Mouse (Mus musculus) CH12.LX (cell line): Measurements from ENCODE around the gene Eif5b. TPM values are rescaled to one million over a fixed set of nuclear protein-coding genes. Genes with fewer than 3 reads are reported as not detected.

Source experiments
- DNase-seq: peaks from one replicate; pipeline ENCODE4 v3.0.0-alpha.2; 2013; ENCODE audit errors: extremely low read depth
- H3K27ac ChIP-seq: 2 replicates; pipeline ENCODE4 v1.5.1; 2012; ENCODE audit warnings: low read depth, mild to moderate bottlenecking, control low read depth, moderate library complexity; ENCODE audit not compliant: insufficient read depth
- H3K27me3 ChIP-seq: replicated peaks from 2 replicates; pipeline ENCODE3; 2012; ENCODE audit warnings: inconsistent platforms
- H3K36me3 ChIP-seq, 2 experiments: replicated peaks in 1 of 2; 2 replicates each; pipeline versions ENCODE3 to v1.6.1; 2012; ENCODE audit warnings: inconsistent platforms in 1 of 2, low read length in 1 of 2, mild to moderate bottlenecking in 1 of 2, mixed read lengths in 1 of 2, moderate library complexity in 1 of 2; ENCODE audit not compliant: control insufficient read depth in 1 of 2, insufficient read depth in 1 of 2
- H3K4me1 ChIP-seq, 2 experiments: 2 replicates each; pipeline ENCODE4 v1.6.1; 2012; ENCODE audit warnings: inconsistent platforms in 1 of 2, moderate library complexity in 1 of 2; ENCODE audit not compliant: insufficient read depth in 2 of 2, control insufficient read depth in 1 of 2
- H3K4me2 ChIP-seq: 2 replicates; pipeline ENCODE4 v1.6.1; 2012; ENCODE audit warnings: low read depth, mild to moderate bottlenecking, control low read depth; ENCODE audit not compliant: poor library complexity, insufficient read depth, severe bottlenecking
- H3K4me3 ChIP-seq, 3 experiments: fragments of 150-350 bp in 1 of 3; sonication (generic) in 1 of 3; replicated peaks in 1 of 3; 2 replicates each; pipeline versions ENCODE3 to v1.5.1; 2011 to 2012; ENCODE audit warnings: low read depth in 2 of 3, low read length in 2 of 3, mild to moderate bottlenecking in 2 of 3, moderate library complexity in 2 of 3, control low read depth in 1 of 3, improper control_type of control experiment in 1 of 3, inconsistent platforms in 1 of 3, mixed read lengths in 1 of 3; ENCODE audit not compliant: poor library complexity in 1 of 3
- H3K79me2 ChIP-seq: replicated peaks from 2 replicates; pipeline ENCODE4 v1.6.1; 2012; ENCODE audit warnings: mild to moderate bottlenecking, moderate library complexity; ENCODE audit not compliant: control insufficient read depth, poor library complexity, insufficient read depth, severe bottlenecking; ENCODE audit errors: extremely low read depth
- H3K9ac ChIP-seq: 2 replicates; pipeline ENCODE4 v1.6.1; 2012; ENCODE audit warnings: low read depth, mild to moderate bottlenecking, control low read depth, moderate library complexity; ENCODE audit not compliant: insufficient read depth
- H3K9me3 ChIP-seq: replicated peaks from 2 replicates; pipeline ENCODE3; 2012; ENCODE audit warnings: low read length, inconsistent platforms, mixed read lengths
- BHLHE40 ChIP-seq: IDR thresholded peaks from 2 replicates; pipeline ENCODE4 v1.6.1; 2011; ENCODE audit warnings: mild to moderate bottlenecking, low read depth, low read length, improper control_type of control experiment
- CHD2 ChIP-seq: IDR thresholded peaks from 2 replicates; pipeline ENCODE4 v1.6.1; 2011; ENCODE audit warnings: low read length, improper control_type of control experiment
- E2F4 ChIP-seq: IDR thresholded peaks from 2 replicates; pipeline ENCODE4 v1.6.1; 2011; ENCODE audit warnings: low read depth, low read length, improper control_type of control experiment; ENCODE audit not compliant: insufficient replicate concordance
- GABPA ChIP-seq: IDR thresholded peaks from 2 replicates; pipeline ENCODE4 v1.6.1; 2012; ENCODE audit warnings: low read depth, low read length, improper control_type of control experiment, inconsistent platforms; ENCODE audit not compliant: insufficient replicate concordance
- IRF4 ChIP-seq: IDR thresholded peaks from 2 replicates; pipeline ENCODE4 v1.6.1; 2014; ENCODE audit warnings: low read depth, mild to moderate bottlenecking, inconsistent platforms, low read length, improper control_type of control experiment
- JUN ChIP-seq: IDR thresholded peaks from 2 replicates; pipeline ENCODE4 v1.6.1; 2011; ENCODE audit warnings: low read depth, mild to moderate bottlenecking, low read length, improper control_type of control experiment, moderate library complexity; ENCODE audit not compliant: insufficient read depth
- KAT2A ChIP-seq: IDR thresholded peaks from 2 replicates; pipeline ENCODE4 v1.6.1; 2012; ENCODE audit warnings: low read length, improper control_type of control experiment, inconsistent platforms; ENCODE audit not compliant: insufficient replicate concordance
- MAFK ChIP-seq: IDR thresholded peaks from 2 replicates; pipeline ENCODE4 v1.6.1; 2011; ENCODE audit warnings: low read length, improper control_type of control experiment; ENCODE audit not compliant: insufficient replicate concordance
- MAX ChIP-seq: IDR thresholded peaks from 2 replicates; pipeline ENCODE4 v1.6.1; 2011; ENCODE audit warnings: low read length, improper control_type of control experiment
- MAZ ChIP-seq: IDR thresholded peaks from 2 replicates; pipeline ENCODE4 v1.6.1; 2012; ENCODE audit warnings: low read depth, mild to moderate bottlenecking, inconsistent platforms, low read length, improper control_type of control experiment, moderate library complexity
- MEF2A ChIP-seq: IDR thresholded peaks from 2 replicates; pipeline ENCODE4 v1.6.1; 2014; ENCODE audit warnings: low read depth, mild to moderate bottlenecking, inconsistent platforms, low read length, improper control_type of control experiment, borderline replicate concordance
- NELFE ChIP-seq: IDR thresholded peaks from 2 replicates; pipeline ENCODE4 v1.6.1; 2011; ENCODE audit warnings: low read depth, low read length, improper control_type of control experiment
- PAX5 ChIP-seq: IDR thresholded peaks from 2 replicates; pipeline ENCODE4 v1.6.1; 2012; ENCODE audit warnings: low read length, inconsistent platforms, mixed read lengths
- POLR2AphosphoS2 ChIP-seq: IDR thresholded peaks from 2 replicates; pipeline ENCODE4 v1.6.1; 2011; ENCODE audit warnings: low read depth, low read length, improper control_type of control experiment
- SIN3A ChIP-seq: IDR thresholded peaks from 2 replicates; pipeline ENCODE4 v1.6.1; 2012; ENCODE audit warnings: low read length, improper control_type of control experiment, inconsistent platforms
- SMC3 ChIP-seq: IDR thresholded peaks from 2 replicates; pipeline ENCODE4 v1.6.1; 2011; ENCODE audit warnings: low read depth, low read length, improper control_type of control experiment
- TBP ChIP-seq: conservative IDR thresholded peaks from 2 replicates; pipeline ENCODE4 v1.6.1; 2011; ENCODE audit warnings: low read depth, low read length, improper control_type of control experiment
- TCF12 ChIP-seq: IDR thresholded peaks from 2 replicates; pipeline ENCODE4 v1.6.1; 2014; ENCODE audit warnings: low read depth, mild to moderate bottlenecking, inconsistent platforms, low read length, improper control_type of control experiment
- UBTF ChIP-seq: IDR thresholded peaks from 2 replicates; pipeline ENCODE4 v1.6.1; 2012; ENCODE audit warnings: low read depth, mild to moderate bottlenecking, inconsistent platforms, low read length, improper control_type of control experiment, moderate library complexity
- USF2 ChIP-seq: conservative IDR thresholded peaks from 2 replicates; pipeline ENCODE4 v1.6.1; 2011; ENCODE audit warnings: low read depth, low read length, improper control_type of control experiment
- ZC3H11A ChIP-seq: IDR thresholded peaks from 2 replicates; pipeline ENCODE4 v1.6.1; 2012; ENCODE audit warnings: low read depth, mild to moderate bottlenecking, inconsistent platforms, low read length, improper control_type of control experiment
- ZKSCAN1 ChIP-seq: IDR thresholded peaks from 2 replicates; pipeline ENCODE4 v1.6.1; 2012; ENCODE audit warnings: low read depth, inconsistent platforms, low read length, improper control_type of control experiment, borderline replicate concordance
- ZMIZ1 ChIP-seq: IDR thresholded peaks from 2 replicates; pipeline ENCODE4 v1.6.1; 2012; ENCODE audit warnings: low read depth, mild to moderate bottlenecking, inconsistent platforms, low read length, improper control_type of control experiment
- dilution Hi-C: fragments of 300-500 bp; cut with MboI; formaldehyde crosslinking; loops from 2 replicates; pipeline ENCODE4 v1.14.3; 2020; ENCODE audit warnings: low sequenced_read_pairs; ENCODE audit not compliant: extremely low pct_unique_long_range_greater_than_20kb, extremely low pct_ligation_motif_present
- in situ Hi-C: fragments of 300-500 bp; cut with MboI; formaldehyde crosslinking; loops from 3 replicates; pipeline ENCODE4 v1.14.3; 2019; ENCODE audit warnings: low sequenced_read_pairs, low pct_ligation_motif_present, low pct_unique_long_range_greater_than_20kb, mixed read lengths
- polyA plus RNA-seq: library from polyadenylated mRNA; unstranded; fragments of >175 nt; gene quantifications from 2 replicates; pipeline ENCODE4 v1.2.1, GENCODE M21; 2012; ENCODE audit warnings: low read depth; ENCODE audit not compliant: insufficient read length
- total RNA-seq, 2 experiments: library from RNA; depleted of rRNA; stranded (reverse); fragments of 300-350 nt in 1 of 2; fragments of >200 nt in 1 of 2; gene quantifications; 2 replicates each; pipeline ENCODE4 v1.2.3; 2012 to 2014

Gene Eif5b
- total and polyA plus RNA-seq, 3 experiments = 22.2 to 101 (median 29.8) TPM

DNA sequence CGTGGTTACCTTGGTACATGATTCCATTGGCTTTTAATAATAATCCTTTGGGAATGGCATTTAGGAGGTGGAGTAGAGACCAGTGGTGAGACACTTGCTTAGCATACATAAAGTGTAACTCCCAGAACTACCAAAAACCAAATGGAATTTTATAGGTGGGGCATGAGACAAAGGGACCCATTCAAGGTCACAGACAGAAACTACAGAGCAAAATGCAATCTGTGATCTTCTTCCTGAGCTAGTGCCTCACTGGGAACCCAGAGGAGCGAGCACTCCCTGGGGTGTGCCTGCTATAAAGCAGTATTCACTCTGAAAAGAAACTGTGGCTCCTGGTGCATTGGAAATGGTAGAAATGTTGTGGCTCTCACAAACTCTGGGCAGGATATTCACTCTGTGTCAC, 48.9 kb upstream of the Eif5b start:
- H3K4me2 ChIP-seq = no peak overlapping the region
- in situ Hi-C loops = no loop called here

DNA sequence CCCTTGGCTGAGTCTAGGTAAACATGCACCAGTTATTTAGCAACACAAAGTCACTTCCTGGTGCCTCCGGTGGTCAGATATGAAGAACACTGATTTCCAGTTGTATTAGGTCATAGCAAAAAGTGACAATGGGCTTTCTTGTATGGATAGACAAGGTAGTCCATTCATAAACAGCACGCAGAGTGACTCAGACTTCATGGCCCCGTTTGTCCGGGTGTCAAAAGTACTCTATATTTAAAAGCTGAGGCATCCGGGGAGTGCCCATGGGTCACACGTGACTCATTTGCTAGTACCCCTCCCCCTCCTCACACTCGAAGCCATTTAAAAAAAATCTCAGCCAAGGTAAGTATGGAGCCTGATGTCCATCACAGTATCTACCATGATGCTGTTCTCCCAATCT, 43.0 kb upstream of the Eif5b start:
- peaks cover 2% of the 10 kb centered on the region for H3K9me3 ChIP-seq
- no peak for DNase-seq
- dilution Hi-C loops (no loop called here), in situ Hi-C loops (no loop called here)
- peaks cover 5 to 14% of the 10 kb centered on the region in 2 experiments; a peak in 3 of 4 replicates for H3K4me1 ChIP-seq
- no peak overlapping the region for H3K27ac ChIP-seq
- no peaks in the 10 kb centered on the region for H3K36me3 ChIP-seq
- no peak overlapping the region for H3K4me3 ChIP-seq
- no peak overlapping the region for H3K4me2 ChIP-seq
- H3K9ac ChIP-seq = no peak overlapping the region
- no peak for TF ChIP-seq UBTF
- TF ChIP-seq GABPA = no peak
- peak; percentile 39; the same call in 1 of the 2 replicates for TF ChIP-seq BHLHE40
- TF ChIP-seq CHD2 = no peak
- no peaks in the 10 kb centered on the region for H3K79me2 ChIP-seq
- peaks cover 3% of the 10 kb centered on the region for H3K27me3 ChIP-seq

More for the DNA sequence above, 48.9 kb upstream of the Eif5b start:
- Histone ChIP-seq H3K27me3 (peaks cover 2% of the 10 kb centered on the region), H3K9ac (no peak overlapping the region), H3K4me1 (peaks cover 5 to 14% of the 10 kb centered on the region in 2 experiments; a peak in 3 of 4 replicates), H3K9me3 (no peaks in the 10 kb centered on the region), H3K36me3 (no peaks in the 10 kb centered on the region), H3K4me3 (no peak overlapping the region), H3K79me2 (no peaks in the 10 kb centered on the region), H3K27ac (no peak overlapping the region)
- TF ChIP-seq POLR2AphosphoS2 = no peak
- no peak for TF ChIP-seq UBTF
- no peak for TF ChIP-seq PAX5
- TF ChIP-seq TBP = no peak
- no peak for TF ChIP-seq CHD2
- TF ChIP-seq MAZ = no peak
- TF ChIP-seq E2F4 = no peak
- no peak for TF ChIP-seq MEF2A
- TF ChIP-seq IRF4 = no peak
- DNase-seq = no peak
- dilution Hi-C loops = no loop called here

DNA sequence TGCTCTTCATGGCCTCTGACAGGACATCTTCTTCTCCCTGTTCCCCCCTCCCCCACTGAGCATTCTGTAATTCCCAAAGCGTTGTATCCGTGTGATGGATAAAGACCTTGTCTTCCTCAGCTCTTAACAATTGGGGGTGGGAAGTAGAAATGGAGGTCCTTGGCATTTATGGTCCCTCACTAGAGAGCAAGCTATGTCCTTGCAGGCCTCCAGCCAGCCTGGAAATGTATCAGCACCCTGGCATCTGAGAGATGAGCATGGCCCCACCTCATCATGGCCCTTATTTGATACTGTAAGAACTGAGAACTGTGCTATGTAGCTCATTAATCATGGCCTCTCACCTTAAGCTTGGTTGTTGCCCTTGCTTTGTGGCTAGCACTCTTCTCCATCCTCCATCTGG, 42.6 kb upstream of the Eif5b start:
- no peak for DNase-seq
- H3K36me3 ChIP-seq = no peaks in the 10 kb centered on the region

More for the DNA sequence above, 42.6 kb upstream of the Eif5b start:
- dilution Hi-C loops (no loop called here), in situ Hi-C loops (no loop called here)
- H3K4me1 ChIP-seq = peaks cover 5 to 14% of the 10 kb centered on the region in 2 experiments; a peak in 3 of 4 replicates
- no peak overlapping the region for H3K9ac ChIP-seq
- peaks cover 3% of the 10 kb centered on the region for H3K27me3 ChIP-seq
- H3K79me2 ChIP-seq = no peaks in the 10 kb centered on the region
- H3K4me2 ChIP-seq = no peak overlapping the region
- H3K9me3 ChIP-seq = peaks cover 2% of the 10 kb centered on the region
- TF ChIP-seq JUN (no peak), SMC3 (no peak), TCF12 (no peak), MAX (no peak), IRF4 (no peak), ZMIZ1 (no peak), ZKSCAN1 (no peak), ZC3H11A (no peak), E2F4 (no peak), SIN3A (no peak), KAT2A (no peak), POLR2AphosphoS2 (no peak), USF2 (no peak), MEF2A (no peak), NELFE (no peak), MAFK (no peak), TBP (no peak)
- H3K27ac ChIP-seq = no peak overlapping the region
- no peak overlapping the region for H3K4me3 ChIP-seq
